Mouse (Mus musculus): ENCODE results near the gene Ajuba.

GRCm38 (mm10) chr14:54576241-54577088 is 893 bp downstream of the Ajuba start:
- TF ChIP-seq CTCF (IDR thresholded peaks at IDR 0.05; ENCODE audit: low read depth, low read length), result no peak
- TF ChIP-seq POLR2A (IDR thresholded peaks at IDR 0.05; ENCODE audit: borderline replicate concordance, low read depth, low read length), result no peak
